Mouse (Mus musculus) megakaryocyte-erythroid progenitor cell, adult 5-6 weeks (primary cell): ENCODE results near the gene Smad1. TPM values are rescaled to one million over a fixed set of nuclear protein-coding genes. Genes with fewer than 3 reads are reported as not detected.

Experiments used
- ATAC-seq: replicated peaks from 2 replicates; pipeline ENCODE4 v1.8.0; 2016; ENCODE audit warnings: mild to moderate bottlenecking, inconsistent platforms; ENCODE audit not compliant: severe bottlenecking, poor library complexity, low FRiP score, low TSS enrichment
- total RNA-seq, 2 experiments: library from RNA; stranded (forward) in 1 of 2; stranded (reverse) in 1 of 2; fragments of 200-1000, 215-1000 nt in 1 of 2; fragments of >200 nt in 1 of 2; fragmentation: Nextera tagmentation in 1 of 2; gene quantifications; 2 replicates each; pipeline ENCODE4 v1.2.3; 2014 to 2017

The Smad1 gene
- total RNA-seq, 2 experiments from 2014 or later, result 1.8 to 4.2 TPM

GRCm38 (mm10) chr8:79386358-79386757, 13.0 kb downstream of the Smad1 start:
- no peak for ATAC-seq

DNA sequence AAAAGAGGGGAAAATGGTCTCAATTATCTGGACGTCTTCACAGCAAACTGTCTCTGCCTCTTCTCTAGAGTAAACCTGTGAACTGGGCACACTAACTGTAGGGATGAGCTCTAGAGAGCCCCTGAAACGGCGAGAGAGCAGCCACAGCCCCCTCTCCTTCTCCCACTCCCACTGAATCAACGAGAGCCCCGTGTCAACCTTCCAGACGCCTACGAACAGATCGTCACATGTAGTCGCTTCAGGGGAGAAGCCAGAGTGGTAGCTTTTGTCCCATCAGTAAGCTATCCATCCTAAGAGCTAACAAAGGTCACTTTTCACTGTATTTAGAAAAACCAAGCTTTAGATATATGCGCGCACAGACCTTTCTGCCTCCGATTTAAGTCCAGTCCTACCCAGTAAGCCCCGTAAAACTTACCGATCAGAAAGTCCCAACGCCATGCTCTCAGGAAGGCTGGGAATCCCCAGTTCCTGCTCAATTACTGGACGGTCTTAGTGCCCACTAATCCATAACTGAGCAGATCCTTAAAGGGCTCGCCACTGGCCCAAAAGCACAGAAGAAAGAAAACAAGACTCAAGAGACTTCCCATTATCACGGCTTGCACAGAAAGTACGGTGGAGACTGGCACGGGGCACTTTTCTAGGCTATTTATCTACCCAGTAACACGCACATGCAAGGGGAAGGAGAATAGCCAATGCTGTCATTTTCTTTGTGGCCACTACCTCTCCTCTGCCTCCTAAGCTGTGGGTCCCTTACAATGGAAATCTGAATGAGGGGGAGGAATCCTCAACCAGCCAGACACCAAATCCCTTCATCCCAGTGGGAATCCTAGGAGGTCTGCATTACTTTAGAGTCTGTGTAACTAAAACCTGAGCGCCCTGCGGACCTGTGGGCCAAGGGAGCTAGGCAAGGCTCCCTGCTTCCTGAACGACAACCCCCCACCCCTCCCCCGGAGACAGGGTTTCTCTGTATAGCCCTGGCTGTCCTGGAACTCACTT, 14.7 kb downstream of the Smad1 start:
- 0 out of 2 replicates have a peak, but pooled peaks have one; percentile 24 for ATAC-seq

- ATAC-seq, result 0 out of 2 replicates have a peak, but pooled peaks have one; percentile 17
Observed at GRCm38 (mm10) chr8:79382857-79383262, 16.5 kb downstream of the Smad1 start.

DNA sequence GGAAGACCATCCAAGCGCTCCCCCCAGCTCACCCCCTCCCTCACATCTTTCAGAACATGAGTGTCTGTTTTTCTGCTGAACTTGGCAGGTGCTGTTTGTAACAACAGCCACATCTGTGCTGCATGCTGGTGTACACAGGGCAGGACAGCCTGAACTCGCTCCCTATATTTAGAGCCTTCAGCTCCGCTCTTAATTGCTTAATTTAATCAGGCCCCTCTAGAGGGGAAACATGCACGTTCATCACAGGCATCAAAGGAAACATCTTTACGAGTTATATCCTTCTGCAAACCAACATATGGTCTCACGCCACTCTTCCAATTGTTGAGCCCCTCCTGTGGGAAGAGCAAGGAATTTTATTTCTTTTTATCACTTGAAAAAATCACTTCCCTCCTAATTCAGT, 17.5 kb downstream of the Smad1 start:
- ATAC-seq, result no peak

DNA sequence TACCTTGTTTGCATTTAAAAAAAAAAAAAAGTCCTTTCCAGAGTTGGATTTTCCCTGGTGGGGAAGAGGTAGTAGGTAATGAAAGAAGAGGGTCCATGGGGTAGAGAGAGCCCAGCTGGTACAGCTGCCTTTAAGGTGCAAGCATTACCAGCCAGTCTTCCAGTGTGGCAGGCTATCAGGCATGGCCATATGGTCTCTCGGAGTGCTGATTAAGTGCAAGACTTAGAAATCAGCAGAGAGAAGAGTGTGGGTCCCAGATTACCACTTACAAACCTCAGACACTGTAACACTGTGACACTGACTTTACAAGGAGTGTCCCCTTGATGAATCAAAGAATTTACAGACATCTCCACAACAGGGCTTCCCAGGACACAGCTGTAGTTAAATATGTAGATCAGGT, 18.9 kb downstream of the Smad1 start:
- peak; percentile 81 for ATAC-seq

DNA sequence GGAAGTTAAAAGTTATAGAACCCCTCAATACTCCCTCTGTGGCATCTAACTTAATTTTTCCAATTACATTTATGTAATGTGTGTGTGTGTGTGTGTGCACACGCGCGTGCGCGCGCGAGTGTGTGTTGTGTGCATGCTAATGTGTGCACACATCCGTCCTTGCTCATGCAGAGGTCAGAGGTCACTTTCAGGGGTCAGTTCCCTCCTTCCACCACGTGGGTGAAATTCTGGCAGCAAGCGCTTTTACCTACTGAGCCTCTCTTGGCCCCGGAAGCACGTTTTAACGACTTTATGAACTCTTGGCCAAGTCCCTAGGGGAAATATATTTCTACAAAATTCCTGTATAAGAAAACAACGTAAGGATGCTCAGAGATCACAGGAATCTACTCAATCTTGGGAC, 19.3 kb downstream of the Smad1 start:
- no peak for ATAC-seq

- ATAC-seq, result no peak
Observed at GRCm38 (mm10) chr8:79376648-79377047, 22.7 kb downstream of the Smad1 start.

DNA sequence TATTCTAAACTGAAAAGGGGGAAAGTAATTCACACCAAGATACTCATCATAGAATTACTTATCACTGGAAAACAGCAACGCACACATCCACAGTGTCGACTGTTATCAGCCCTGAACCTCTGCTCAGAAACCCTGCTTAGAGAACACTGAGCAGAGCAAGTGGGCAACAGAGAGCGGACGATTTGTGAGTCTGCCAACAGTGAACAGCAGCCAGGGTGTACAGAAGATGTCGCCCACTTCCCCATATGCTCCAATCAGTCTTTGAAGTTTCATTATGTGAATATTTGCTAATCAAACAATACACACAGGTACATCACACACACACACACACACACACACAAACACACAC, 23.6 kb downstream of the Smad1 start:
- peak; percentile 85 for ATAC-seq

DNA sequence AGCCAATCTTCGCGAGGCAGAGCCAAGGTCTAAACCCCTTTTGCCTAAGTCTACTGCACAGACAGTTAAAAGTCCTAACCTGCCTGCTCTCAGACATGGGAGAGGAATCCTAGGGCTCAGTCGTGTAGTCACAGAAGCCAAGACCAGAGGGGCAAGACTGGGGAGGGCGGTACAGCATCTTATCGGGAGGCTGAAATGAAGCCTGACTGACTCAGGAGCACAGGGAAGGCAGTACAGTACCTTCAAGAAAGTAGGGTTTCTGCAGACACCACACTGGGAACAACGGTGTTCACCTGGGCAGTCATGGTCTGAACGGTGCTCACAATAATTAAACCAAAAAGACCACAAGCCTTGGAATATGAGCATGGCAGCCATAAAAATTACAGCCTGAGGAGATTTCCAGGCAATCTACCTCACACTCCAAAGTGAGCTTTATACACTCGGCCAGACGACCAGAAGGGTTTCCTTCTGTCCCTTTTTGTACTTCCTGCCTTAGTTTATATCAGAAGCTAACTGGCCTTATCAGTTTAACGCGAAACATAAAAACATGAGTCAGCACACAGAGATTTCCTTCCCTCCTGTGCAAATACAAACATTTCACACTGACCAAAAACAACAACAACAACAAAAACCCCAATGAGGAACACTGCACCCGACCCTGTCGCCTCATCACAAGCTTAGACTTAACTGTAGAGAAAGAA, 24.1 kb downstream of the Smad1 start:
- ATAC-seq, result peak; percentile 49

DNA sequence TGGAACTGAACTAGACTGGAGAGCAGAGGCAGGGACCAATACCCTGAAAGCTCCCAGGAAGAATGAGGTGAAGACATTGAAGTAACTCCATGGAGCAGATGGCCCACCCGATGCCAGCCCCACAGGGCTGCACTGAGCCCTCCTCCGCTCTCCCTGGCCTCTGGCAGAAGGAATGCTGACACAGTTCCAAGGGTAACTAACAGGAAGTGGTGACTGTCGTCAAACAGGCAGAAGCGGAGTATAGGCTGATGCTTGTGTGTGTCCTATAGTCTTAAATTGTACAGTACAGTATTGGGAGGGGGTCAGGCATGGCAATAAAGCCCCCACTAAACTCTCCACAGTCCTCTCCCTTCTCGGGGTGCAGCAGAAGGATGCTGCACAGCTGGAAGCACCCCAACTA, 24.9 kb downstream of the Smad1 start:
- no peak for ATAC-seq

GRCm38 (mm10) chr8:79373563-79373962, 25.8 kb downstream of the Smad1 start:
- no peak for ATAC-seq

GRCm38 (mm10) chr8:79372960-79373359, 26.4 kb downstream of the Smad1 start:
- ATAC-seq, result no peak

DNA sequence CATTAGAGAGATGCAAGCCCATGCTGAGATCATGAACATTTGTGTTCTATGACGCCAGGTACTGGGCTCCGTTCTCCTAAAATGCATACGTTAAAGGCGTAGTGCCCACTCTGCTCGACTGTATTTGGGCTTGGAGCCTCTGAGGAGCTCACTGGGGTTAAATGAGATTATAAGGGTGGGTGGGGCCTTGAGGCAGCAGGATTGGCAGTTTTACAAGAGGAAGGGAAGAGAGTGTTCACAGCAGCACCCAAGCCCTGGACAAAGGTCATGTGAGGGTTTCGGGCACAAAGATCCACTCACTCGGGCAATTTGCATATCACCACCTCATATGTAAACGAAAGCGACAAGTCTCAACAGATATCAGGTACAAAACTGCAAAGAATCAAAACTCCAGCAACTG, 26.8 kb downstream of the Smad1 start:
- ATAC-seq, result no peak; the same call in 1 of the 2 replicates

GRCm38 (mm10) chr8:79372084-79372483, 27.2 kb downstream of the Smad1 start:
- ATAC-seq, result no peak

GRCm38 (mm10) chr8:79370646-79371290, 28.6 kb downstream of the Smad1 start:
- peak; percentile 13; the same call in 1 of the 2 replicates for ATAC-seq

GRCm38 (mm10) chr8:79369163-79369562, 30.2 kb downstream of the Smad1 start:
- no peak for ATAC-seq

DNA sequence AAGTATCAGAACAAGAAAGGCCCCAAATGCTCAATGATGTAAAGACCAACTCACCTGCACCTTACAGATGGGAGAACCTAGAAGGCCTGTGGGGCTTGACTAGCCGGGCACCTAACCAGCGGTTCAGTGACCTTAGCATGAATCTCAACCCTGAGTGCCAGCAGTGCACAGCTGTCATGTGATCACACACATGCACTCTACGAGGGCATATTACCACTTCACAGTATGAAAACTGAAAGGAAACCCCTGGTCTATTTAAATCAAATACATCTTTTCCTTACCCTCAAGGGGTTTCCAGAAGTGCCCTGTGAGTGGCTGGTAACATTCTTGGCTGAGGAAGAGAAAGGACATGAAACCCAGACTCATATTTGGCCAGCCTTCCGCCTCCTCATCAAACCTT, 31.4 kb downstream of the Smad1 start:
- no peak for ATAC-seq

- no peak for ATAC-seq
Observed at GRCm38 (mm10) chr8:79367350-79367749, 32.0 kb downstream of the Smad1 start.

DNA sequence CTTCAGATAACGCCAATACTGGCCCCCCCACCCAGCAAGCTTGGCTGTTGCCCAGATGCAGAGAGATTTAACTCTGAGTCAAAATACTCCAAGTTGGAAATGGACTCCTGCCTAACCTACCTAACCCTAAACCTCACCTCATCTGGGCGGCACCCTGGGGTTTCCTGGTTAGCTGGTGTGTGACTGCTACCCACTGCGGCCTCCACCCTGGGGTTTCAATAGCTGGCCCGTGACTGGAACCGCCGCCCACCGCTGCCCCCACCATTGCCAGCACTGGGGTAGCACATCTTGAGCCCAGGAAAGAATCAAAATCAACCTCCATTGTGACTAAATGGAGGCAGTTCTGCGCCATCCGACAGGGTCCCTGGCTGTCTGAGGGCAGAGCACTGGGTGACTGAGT, 33.1 kb downstream of the Smad1 start:
- ATAC-seq, result no peak

DNA sequence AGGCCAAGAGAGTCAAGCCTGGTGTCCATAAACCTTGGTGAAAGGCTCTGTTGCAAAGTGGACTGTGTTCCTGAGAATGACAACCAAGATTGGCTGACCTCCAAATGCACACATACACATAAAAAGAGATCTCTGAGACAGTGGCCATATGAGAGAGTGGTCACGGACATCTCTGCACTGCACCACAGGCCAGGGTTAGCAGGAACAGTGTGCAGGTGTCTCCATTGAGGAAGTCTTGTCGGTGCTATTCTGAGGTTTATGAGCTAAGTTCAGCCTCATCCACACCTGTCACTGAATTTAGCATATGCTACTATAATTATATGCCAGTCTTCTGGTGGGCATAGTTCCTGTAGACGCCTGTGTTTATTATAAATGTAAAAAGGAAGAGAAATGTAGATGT, 33.6 kb downstream of the Smad1 start:
- no peak for ATAC-seq
